In the genomic region with DNA sequence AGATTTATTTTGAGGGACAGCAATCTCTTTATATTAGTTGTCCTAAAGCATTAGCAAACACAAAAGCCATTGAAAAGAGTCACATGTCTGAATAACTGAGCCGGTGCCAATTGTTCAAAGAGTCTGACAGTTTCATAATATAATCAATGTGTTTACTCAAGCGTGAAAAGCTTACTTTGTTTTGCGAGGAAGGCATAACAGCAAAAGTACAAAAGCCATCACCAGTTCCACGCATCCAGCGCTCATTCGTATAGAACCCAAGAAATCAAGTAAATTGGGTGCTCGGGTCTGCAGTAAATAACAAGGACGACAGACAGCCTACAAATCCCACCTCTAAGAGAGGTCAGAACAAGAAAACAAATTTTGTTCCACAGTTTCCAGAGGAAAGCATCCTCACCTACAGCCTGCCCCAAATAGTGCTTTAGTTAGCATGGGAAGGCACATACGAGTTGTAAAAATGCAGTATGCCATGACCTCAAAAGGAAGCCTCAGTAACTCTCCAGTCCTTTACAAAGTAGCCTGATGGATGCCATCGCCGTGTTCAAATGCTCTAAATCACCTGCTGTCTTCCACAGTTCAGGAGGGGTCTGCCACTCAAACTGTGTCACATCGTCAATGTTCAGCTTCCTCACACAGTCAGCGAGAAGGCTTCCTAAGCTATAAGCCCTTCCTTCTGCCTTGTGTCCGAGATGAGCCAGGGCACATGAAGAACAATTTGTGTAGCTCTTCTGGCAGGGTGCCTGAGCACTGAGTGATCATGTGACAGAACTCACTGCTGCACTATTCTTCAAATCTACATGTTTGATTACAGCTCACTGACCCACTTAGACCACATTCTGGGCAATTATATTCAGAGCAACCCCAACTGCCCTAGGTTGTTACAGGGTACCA, we compare ENCODE assay signal across 9 mouse cellular contexts. TPM values are rescaled to one million over a fixed set of nuclear protein-coding genes. Genes with fewer than 3 reads are reported as not detected.
DNase-seq lines count a peak whose midpoint lies in the region; ATAC-seq lines count a peak whose summit lies in the region.
"Had no signal": no experiment of that assay in that cellular context is flagged by ENCODE, and none has a peak within 500 bp of the region (broad histone marks: within the 10 kb centered on the region; RNA-seq: fewer than 3 reads in every experiment).

No protein-coding gene starts in this region.

- H3K9ac ChIP-seq in hindbrain, embryonic 12.5 days, result no peak overlapping the region
- H3K9ac ChIP-seq in neural tube, embryonic 14.5 days (replicated peaks; ENCODE audit: low read depth, low read length), result no peak overlapping the region
- no peak overlapping the region for H3K9ac ChIP-seq in liver, embryonic 11.5 days (ENCODE audit: low read depth, low read length)

- no peaks in the 10 kb centered on the region for H3K9me3 ChIP-seq in hindbrain, embryonic 12.5 days (replicated peaks)
- no peaks in the 10 kb centered on the region for H3K9me3 ChIP-seq in neural tube, embryonic 14.5 days (ENCODE audit: control insufficient read depth, low read length)
- H3K9me3 ChIP-seq in liver, embryonic 11.5 days (ENCODE audit: control insufficient read depth, low read length), result no peaks in the 10 kb centered on the region

- peaks cover 16% of the 10 kb centered on the region for H3K4me1 ChIP-seq in hindbrain, embryonic 12.5 days
- peaks cover 8% of the 10 kb centered on the region for H3K4me1 ChIP-seq in neural tube, embryonic 14.5 days (ENCODE audit: control insufficient read depth, insufficient read depth, low read length)
- peaks cover 2% of the 10 kb centered on the region; the same call in 1 of the 2 replicates for H3K4me1 ChIP-seq in liver, embryonic 11.5 days (replicated peaks; ENCODE audit: control insufficient read depth, insufficient read depth, low read length)

- H3K27ac ChIP-seq in hindbrain, embryonic 12.5 days, result peak overlapping the region; percentile 67
- H3K27ac ChIP-seq in neural tube, embryonic 14.5 days (ENCODE audit: low read depth, low read length), result no peak overlapping the region
- no peak overlapping the region for H3K27ac ChIP-seq in liver, embryonic 11.5 days (ENCODE audit: low read depth, low read length)
- H3K27ac ChIP-seq: kidney, postnatal 0 days had no signal

- 21% methylated on average over 14 of the region's 14 CpGs for WGBS in hindbrain, embryonic 12.5 days
- WGBS in neural tube, embryonic 14.5 days, result 13% methylated on average over 14 of the region's 14 CpGs
- WGBS in liver, embryonic 11.5 days, result 78% methylated on average over 14 of the region's 14 CpGs

- peak overlapping the region; percentile 40 for H3K4me2 ChIP-seq in hindbrain, embryonic 12.5 days (replicated peaks)
- peak overlapping the region; percentile 9; the same call in 1 of the 2 replicates for H3K4me2 ChIP-seq in neural tube, embryonic 14.5 days (ENCODE audit: low read depth, low read length)
- no peak overlapping the region for H3K4me2 ChIP-seq in liver, embryonic 11.5 days

- H3K36me3 ChIP-seq in hindbrain, embryonic 12.5 days, result no peaks in the 10 kb centered on the region
- no peaks in the 10 kb centered on the region for H3K36me3 ChIP-seq in neural tube, embryonic 14.5 days (ENCODE audit: control insufficient read depth, insufficient read depth, low read length)
- H3K36me3 ChIP-seq in liver, embryonic 11.5 days (ENCODE audit: control insufficient read depth, insufficient read depth, low read length), result no peaks in the 10 kb centered on the region

- no peaks in the 10 kb centered on the region; the same call in 1 of the 2 replicates for H3K27me3 ChIP-seq in hindbrain, embryonic 12.5 days
- H3K27me3 ChIP-seq in neural tube, embryonic 14.5 days (ENCODE audit: control insufficient read depth, insufficient read depth, low read length), result no peaks in the 10 kb centered on the region
- no peaks in the 10 kb centered on the region for H3K27me3 ChIP-seq in liver, embryonic 11.5 days (replicated peaks; ENCODE audit: control insufficient read depth, insufficient read depth, low read length)

- peak; percentile 89 for DNase-seq in heart, adult 11 months
- no peak for DNase-seq in heart, adult 9 months (ENCODE audit: low spot score in 2 of 2)
- peak; percentile 22 for DNase-seq in adipocyte (ENCODE audit: low spot score)
- DNase-seq in embryo, embryonic 9.5 days (ENCODE audit: extremely low spot score), result peak; percentile 38
- no peak for DNase-seq in thymus, postnatal 0 days (ENCODE audit: low spot score)
- DNase-seq in liver, embryonic 11.5 days (ENCODE audit: low spot score), result no peak

- H3K4me3 ChIP-seq in hindbrain, embryonic 12.5 days, result no peak overlapping the region
- H3K4me3 ChIP-seq in neural tube, embryonic 14.5 days (ENCODE audit: low read depth, low read length), result no peak overlapping the region
- no peak overlapping the region for H3K4me3 ChIP-seq in liver, embryonic 11.5 days (ENCODE audit: low read depth, low read length)

- peak; percentile 78 for ATAC-seq in hindbrain, embryonic 12.5 days (ENCODE audit: low FRiP score)
- peak; percentile 80 for ATAC-seq in neural tube, embryonic 14.5 days (ENCODE audit: low read depth)
- ATAC-seq in liver, embryonic 11.5 days (replicated peaks; ENCODE audit: low FRiP score), result no peak

RNA-seq across cellular contexts. Expression of gene Lrrc1, which starts 41.9 kb away (rescaled TPM):
- polyA plus RNA-seq in hindbrain, embryonic 12.5 days (2016; fragmentation: Nextera tagmentation; extraction: Ambion mirVana), result 8.7 and 11.2 TPM in 2 replicates
- polyA plus RNA-seq in neural tube, embryonic 14.5 days (2014; fragmentation: Nextera tagmentation; extraction: Ambion mirVana), result 5.7 and 7.9 TPM in 2 replicates
- polyA plus RNA-seq in thymus, postnatal 0 days (2015; fragmentation: Nextera tagmentation; extraction: Ambion mirVana), result 23.3 and 25.7 TPM in 2 replicates
- polyA plus RNA-seq in liver, embryonic 11.5 days (2014; fragmentation: Nextera tagmentation; extraction: Ambion mirVana), result 5.6 and 5.8 TPM in 2 replicates

Comparison
In these comparisons a context has a peak if more than half of its experiments do, and no peak if none do; other contexts are left out.
1. DNase-seq: peak in heart, adult 11 months (single experiment), adipocyte (single experiment) and embryo, embryonic 9.5 days (single experiment); none in heart, adult 9 months (0 of 2), thymus, postnatal 0 days (single experiment) and liver, embryonic 11.5 days (single experiment).